Mouse (Mus musculus): Measurements from ENCODE around the gene Fry. TPM values are rescaled to one million over a fixed set of nuclear protein-coding genes. Genes with fewer than 3 reads are reported as not detected.

Gene Fry
- polyA plus RNA-seq, 1 experiment from 2014 or later, result 4.3 TPM

DNA sequence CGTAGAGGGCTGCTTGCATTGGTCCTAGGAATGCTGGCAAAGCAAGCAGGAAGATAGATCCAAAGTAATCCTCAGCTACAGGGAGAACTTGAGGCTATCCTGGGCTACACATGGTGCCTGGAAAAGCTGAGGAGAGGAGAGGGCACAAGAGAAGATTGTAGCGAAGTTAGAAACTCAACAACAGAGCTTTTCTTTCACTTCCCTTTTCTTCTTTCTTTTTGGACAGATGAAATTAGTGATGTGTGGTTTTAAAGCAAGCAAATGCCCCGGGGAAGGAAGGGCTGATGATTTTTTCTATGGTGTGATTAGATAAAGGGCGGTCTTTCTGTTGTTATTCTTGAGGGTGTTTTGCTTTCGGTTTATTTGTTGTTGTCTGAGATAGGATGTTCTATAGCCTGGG lies 188.1 kb downstream of the Fry start:
- Histone ChIP-seq H3K9me3 (no peaks in the 10 kb centered on the region), H3K4me3 (no peak overlapping the region), H3K4me1 (no peaks in the 10 kb centered on the region), H3K36me3 (replicated peaks) (no peaks in the 10 kb centered on the region), H3K27me3 (ENCODE audit: poor library complexity, severe bottlenecking) (no peaks in the 10 kb centered on the region), H3K27ac (no peak overlapping the region)
- WGBS, result 94% methylated on average over 5 of the region's 5 CpGs
- no peak for DNase-seq (ENCODE audit: extremely low spot score, low spot score)

DNA sequence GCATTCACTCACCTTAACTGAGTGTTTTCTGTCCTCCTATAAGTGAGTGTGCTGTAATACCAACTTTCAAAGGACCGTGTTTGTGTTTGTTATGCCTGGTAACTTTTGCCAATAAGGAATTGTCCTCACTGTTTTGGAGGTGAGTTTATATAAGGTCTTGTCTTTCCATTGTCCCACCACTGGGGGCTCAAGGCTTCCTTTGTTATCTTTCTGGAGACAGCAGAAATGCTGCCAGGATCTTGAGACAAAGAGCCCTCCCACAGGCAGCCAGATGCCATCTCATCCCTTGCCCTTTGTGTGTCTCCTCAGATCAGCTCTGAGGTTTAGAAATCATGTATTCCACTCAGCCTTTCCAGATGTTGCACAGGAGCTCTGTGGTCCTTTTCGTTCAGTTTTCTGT lies 194.8 kb downstream of the Fry start:
- no peak overlapping the region for H3K4me3 ChIP-seq
- no peaks in the 10 kb centered on the region for H3K36me3 ChIP-seq (replicated peaks)
- 81% methylated on average over 2 of the region's 2 CpGs for WGBS
- H3K4me1 ChIP-seq, result no peaks in the 10 kb centered on the region
- H3K9me3 ChIP-seq, result no peaks in the 10 kb centered on the region; the same call in 1 of the 2 replicates
- H3K27ac ChIP-seq, result no peak overlapping the region
- no peak for DNase-seq (ENCODE audit: extremely low spot score, low spot score)
- no peaks in the 10 kb centered on the region for H3K27me3 ChIP-seq (ENCODE audit: poor library complexity, severe bottlenecking)

DNA sequence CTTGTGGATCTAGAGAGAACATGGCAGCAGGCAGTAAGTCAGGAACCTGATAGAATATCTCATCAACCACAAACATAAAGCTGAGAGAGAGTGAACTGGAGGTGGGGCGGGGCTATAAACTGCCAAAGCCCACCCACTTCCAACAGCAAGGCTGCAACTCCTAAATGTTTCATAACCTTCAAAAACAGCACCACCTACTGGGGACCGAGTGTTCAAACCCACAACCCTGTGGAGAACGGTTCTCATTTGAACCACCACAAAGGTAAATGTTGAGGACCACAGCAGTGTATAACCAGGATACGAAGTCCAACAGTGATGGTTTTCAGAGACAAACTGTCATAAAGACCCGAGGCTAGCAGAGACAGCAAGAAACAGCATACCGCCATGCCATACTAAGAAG lies 196.1 kb downstream of the Fry start:
- H3K9me3 ChIP-seq, result no peaks in the 10 kb centered on the region; the same call in 1 of the 2 replicates
- H3K27ac ChIP-seq, result no peak overlapping the region
- WGBS, result 91% methylated on average over 6 of the region's 6 CpGs
- no peaks in the 10 kb centered on the region for H3K4me1 ChIP-seq
- H3K4me3 ChIP-seq, result no peak overlapping the region
- no peaks in the 10 kb centered on the region for H3K27me3 ChIP-seq (ENCODE audit: poor library complexity, severe bottlenecking)
- no peak for DNase-seq (ENCODE audit: extremely low spot score, low spot score)
- H3K36me3 ChIP-seq (replicated peaks), result no peaks in the 10 kb centered on the region

DNA sequence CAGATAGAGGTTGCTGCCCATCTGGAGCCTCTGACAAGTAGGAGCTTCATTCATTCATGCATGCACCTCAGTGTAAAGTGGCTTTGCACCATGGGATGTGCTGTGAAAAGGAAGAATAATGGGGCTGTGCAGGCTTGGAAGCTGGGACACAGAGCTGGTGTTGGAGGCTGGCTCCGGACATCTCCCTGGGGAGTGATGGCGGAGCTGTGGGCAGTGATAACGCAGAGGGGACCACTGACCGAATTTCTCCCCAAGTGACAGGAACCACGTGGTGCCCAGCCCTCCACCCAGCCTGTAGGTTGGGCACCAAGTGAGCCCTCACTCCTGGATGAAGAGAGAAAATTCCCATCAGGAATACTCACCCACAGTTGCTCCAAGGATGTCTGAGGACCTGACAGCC lies 207.0 kb downstream of the Fry start:
- no peak for DNase-seq (ENCODE audit: extremely low spot score, low spot score)
- Histone ChIP-seq H3K27ac (no peak overlapping the region), H3K27me3 (ENCODE audit: poor library complexity, severe bottlenecking) (no peaks in the 10 kb centered on the region)

DNA sequence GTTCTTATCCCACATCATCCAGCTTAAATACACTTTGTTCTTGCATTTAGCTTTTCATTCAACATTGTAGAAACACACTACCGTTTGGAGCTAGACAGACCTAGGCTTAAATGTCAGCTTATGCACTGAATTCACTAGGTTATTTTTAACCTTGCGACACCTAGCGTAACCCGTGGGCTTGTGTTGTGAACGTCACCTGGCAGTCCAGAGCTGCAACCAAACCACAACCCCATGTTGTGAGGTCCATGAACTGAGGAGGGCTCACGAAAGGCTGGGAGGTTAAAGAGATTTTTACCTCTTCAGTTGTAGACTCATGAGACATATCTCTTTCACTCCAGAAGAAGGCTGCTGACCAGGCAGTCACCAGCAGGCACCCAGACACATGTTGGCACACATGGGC lies 210.2 kb downstream of the Fry start:
- Histone ChIP-seq H3K27me3 (ENCODE audit: poor library complexity, severe bottlenecking) (no peaks in the 10 kb centered on the region), H3K9me3 (no peaks in the 10 kb centered on the region), H3K36me3 (replicated peaks) (no peaks in the 10 kb centered on the region), H3K4me1 (no peaks in the 10 kb centered on the region), H3K27ac (no peak overlapping the region), H3K4me3 (no peak overlapping the region)
- 94% methylated on average over 6 of the region's 6 CpGs for WGBS
- DNase-seq (ENCODE audit: extremely low spot score, low spot score), result no peak

More for the DNA sequence above, 207.0 kb downstream of the Fry start:
- 81% methylated on average over 5 of the region's 5 CpGs for WGBS
- H3K4me3 ChIP-seq, result no peak overlapping the region
- H3K9me3 ChIP-seq, result no peaks in the 10 kb centered on the region
- H3K4me1 ChIP-seq, result no peaks in the 10 kb centered on the region
- no peaks in the 10 kb centered on the region for H3K36me3 ChIP-seq (replicated peaks)

DNA sequence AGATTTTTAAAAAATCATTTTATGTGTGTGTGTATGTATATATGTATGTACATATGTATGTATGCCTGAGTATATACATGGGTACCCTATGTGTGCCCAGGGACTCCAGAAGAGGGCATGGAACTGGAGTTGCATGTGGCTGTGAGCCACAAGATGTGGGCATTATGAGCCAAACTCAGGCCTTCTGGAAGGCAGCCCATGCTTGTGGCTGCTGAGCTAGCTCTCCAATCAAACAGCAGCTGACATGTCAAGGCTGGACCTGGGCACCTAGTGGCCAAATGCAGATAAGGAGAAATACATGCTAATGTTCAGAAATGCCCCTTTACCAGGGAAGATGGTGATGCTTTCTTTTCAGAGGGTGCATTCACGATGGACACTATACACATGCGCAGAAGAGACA lies 213.4 kb downstream of the Fry start:
- no peaks in the 10 kb centered on the region for H3K9me3 ChIP-seq
- no peak overlapping the region for H3K27ac ChIP-seq
- 92% methylated on average over 2 of the region's 2 CpGs for WGBS
- no peak for DNase-seq (ENCODE audit: extremely low spot score, low spot score)
- no peaks in the 10 kb centered on the region for H3K27me3 ChIP-seq (ENCODE audit: poor library complexity, severe bottlenecking)
- H3K36me3 ChIP-seq (replicated peaks), result no peaks in the 10 kb centered on the region
- no peaks in the 10 kb centered on the region for H3K4me1 ChIP-seq
- H3K4me3 ChIP-seq, result no peak overlapping the region

DNA sequence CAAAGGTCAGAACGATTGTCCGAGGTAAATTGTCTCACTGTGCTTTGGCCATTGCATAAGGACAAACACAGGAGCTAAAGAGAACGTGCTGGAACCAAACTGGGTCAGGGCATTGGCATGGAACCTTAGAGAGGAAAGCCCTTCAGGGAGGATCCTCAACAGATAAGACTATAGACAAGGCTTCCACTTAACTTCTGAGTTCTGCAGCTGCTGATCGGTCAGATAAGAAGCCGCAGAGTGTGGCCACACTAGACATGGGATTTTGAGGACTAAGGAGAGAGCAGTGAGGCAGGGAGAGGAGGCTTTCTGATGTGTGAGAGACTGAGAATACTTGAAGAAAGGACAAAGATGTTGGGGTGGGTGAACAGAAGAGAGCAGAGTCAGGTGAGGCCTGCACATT lies 214.4 kb downstream of the Fry start:
- 83% methylated on average over 5 of the region's 5 CpGs for WGBS
- H3K27me3 ChIP-seq (ENCODE audit: poor library complexity, severe bottlenecking), result no peaks in the 10 kb centered on the region

DNA sequence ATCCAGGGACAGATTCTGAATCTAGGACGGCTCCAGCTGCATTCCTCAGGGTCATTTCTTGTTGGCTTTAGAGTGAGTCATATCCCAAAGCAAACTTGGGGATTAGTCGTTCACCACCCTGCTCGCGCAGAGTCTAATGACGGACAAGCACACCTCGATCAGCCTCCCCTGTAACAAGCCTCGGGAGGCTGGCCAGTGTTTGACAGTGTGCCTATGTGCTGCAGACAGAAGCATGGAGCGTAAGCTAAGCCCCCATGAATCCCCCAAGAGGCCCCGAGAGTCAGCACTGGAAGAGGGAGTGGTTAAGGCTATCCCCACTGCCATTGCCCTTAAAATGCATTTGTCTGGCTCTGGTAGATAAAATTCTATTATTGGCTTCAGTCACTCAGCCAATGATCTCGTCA lies 214.9 kb downstream of the Fry start:
- Histone ChIP-seq H3K4me3 (no peak overlapping the region), H3K4me1 (no peaks in the 10 kb centered on the region), H3K27me3 (ENCODE audit: poor library complexity, severe bottlenecking) (no peaks in the 10 kb centered on the region), H3K9me3 (no peaks in the 10 kb centered on the region; the same call in 1 of the 2 replicates), H3K36me3 (replicated peaks) (no peaks in the 10 kb centered on the region), H3K27ac (no peak overlapping the region)
- 85% methylated on average over 10 of the region's 10 CpGs for WGBS
- no peak for DNase-seq (ENCODE audit: extremely low spot score, low spot score)

More for the DNA sequence above, 214.4 kb downstream of the Fry start:
- Histone ChIP-seq H3K27ac (no peak overlapping the region), H3K36me3 (replicated peaks) (no peaks in the 10 kb centered on the region), H3K9me3 (no peaks in the 10 kb centered on the region; the same call in 1 of the 2 replicates), H3K4me3 (no peak overlapping the region), H3K4me1 (no peaks in the 10 kb centered on the region)
- DNase-seq (ENCODE audit: extremely low spot score, low spot score), result no peak

DNA sequence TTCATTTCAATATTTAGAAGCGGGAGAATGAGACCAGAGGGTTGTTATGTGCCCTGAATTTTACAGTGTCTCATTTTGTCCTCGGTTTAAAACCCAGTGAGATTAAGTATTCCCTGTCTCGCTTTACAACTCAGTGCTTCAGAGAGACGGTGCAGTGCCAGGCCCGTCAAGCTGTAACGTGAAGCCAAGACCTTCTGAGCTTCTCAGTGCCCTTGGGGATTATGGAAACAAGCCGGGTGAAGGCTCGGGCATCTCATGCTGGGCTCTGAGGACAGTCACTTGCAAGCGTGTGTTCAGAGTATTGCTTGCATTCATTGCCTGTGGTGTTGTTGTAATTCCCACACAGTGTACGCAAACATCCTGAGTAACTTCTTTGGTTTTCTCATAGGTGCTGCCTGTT lies 218.0 kb downstream of the Fry start:
- DNase-seq (ENCODE audit: extremely low spot score, low spot score), result no peak
- 71% methylated on average over 10 of the region's 10 CpGs for WGBS

DNA sequence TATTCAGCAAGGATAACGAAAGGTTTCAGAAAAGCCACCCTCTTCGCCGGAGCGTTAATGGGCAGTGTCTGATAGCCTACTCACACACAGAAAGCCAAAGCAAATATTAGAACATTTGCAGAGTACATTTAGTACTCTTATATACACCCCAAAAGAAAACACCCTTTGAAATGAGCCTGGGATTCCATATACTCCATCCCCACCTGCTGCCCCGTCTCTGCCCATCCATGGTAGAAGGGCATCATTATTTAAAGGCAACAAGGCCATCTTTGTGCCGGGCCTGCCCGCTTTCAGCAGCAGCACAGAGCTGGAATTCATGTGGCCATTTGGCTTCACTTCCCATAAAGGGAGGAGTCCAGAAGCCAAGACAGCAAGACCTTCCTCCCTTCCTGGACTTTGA lies 219.3 kb downstream of the Fry start:
- 95% methylated on average over 7 of the region's 7 CpGs for WGBS
- no peaks in the 10 kb centered on the region for H3K36me3 ChIP-seq (replicated peaks)
- no peaks in the 10 kb centered on the region for H3K4me1 ChIP-seq

More for the DNA sequence above, 218.0 kb downstream of the Fry start:
- H3K36me3 ChIP-seq (replicated peaks), result no peaks in the 10 kb centered on the region
- H3K4me1 ChIP-seq, result no peaks in the 10 kb centered on the region
- H3K27me3 ChIP-seq (ENCODE audit: poor library complexity, severe bottlenecking), result no peaks in the 10 kb centered on the region
- no peak overlapping the region for H3K4me3 ChIP-seq
- no peak overlapping the region for H3K27ac ChIP-seq
- no peaks in the 10 kb centered on the region; the same call in 1 of the 2 replicates for H3K9me3 ChIP-seq

DNA sequence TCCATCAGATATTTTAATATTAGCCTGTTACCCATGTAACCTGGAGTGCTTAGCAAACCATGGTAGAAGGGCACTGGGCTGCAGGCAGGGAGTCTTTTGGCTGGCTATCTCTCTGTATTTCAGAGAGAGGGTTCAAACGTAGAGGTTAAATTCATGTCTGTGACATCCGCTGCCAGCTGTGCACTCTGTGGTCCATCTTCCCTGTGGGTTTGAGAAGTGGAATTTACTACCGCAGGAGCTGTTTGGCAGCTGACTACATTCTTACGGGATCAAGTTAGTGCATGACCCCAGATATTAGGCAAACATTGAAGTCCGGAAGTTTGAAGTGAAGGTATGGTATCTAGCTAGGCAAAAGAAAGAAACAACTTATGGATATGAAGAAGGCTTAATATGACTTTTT lies 222.5 kb downstream of the Fry start:
- no peaks in the 10 kb centered on the region for H3K27me3 ChIP-seq (ENCODE audit: poor library complexity, severe bottlenecking)
- no peak overlapping the region for H3K4me3 ChIP-seq
- H3K4me1 ChIP-seq, result no peaks in the 10 kb centered on the region
- no peak overlapping the region for H3K27ac ChIP-seq
- DNase-seq (ENCODE audit: extremely low spot score, low spot score), result no peak
- WGBS, result 87% methylated on average over 5 of the region's 5 CpGs
- no peaks in the 10 kb centered on the region; the same call in 1 of the 2 replicates for H3K9me3 ChIP-seq
- H3K36me3 ChIP-seq (replicated peaks), result no peaks in the 10 kb centered on the region

More for the DNA sequence above, 219.3 kb downstream of the Fry start:
- DNase-seq (ENCODE audit: extremely low spot score, low spot score), result no peak
- H3K27ac ChIP-seq, result no peak overlapping the region
- no peaks in the 10 kb centered on the region; the same call in 1 of the 2 replicates for H3K9me3 ChIP-seq
- H3K27me3 ChIP-seq (ENCODE audit: poor library complexity, severe bottlenecking), result no peaks in the 10 kb centered on the region
- H3K4me3 ChIP-seq, result no peak overlapping the region

DNA sequence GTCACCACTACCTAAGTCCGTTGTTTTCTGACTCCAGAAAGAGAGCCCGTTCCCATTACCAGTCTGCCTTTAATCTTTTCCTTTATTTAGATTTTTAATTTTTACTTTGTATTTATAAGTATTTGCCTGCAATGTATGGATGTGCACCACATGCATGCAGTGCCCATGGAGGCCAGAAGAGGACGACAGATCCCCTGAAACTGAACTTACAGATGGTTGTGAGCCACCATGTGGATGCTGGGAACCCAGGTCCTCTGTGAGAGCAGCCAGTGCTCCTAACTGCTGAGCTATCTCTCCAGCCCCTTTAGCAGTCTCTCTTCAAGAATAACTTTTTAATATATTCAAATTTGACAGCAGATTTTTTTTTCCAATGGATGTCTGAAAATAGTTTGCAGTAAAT lies 223.7 kb downstream of the Fry start:
- DNase-seq (ENCODE audit: extremely low spot score, low spot score), result no peak
- no peak overlapping the region for H3K4me3 ChIP-seq
- no peaks in the 10 kb centered on the region; the same call in 1 of the 2 replicates for H3K9me3 ChIP-seq
- WGBS, result 91% methylated on average over 3 of the region's 3 CpGs
- H3K4me1 ChIP-seq, result no peaks in the 10 kb centered on the region
- H3K36me3 ChIP-seq (replicated peaks), result no peaks in the 10 kb centered on the region
- no peaks in the 10 kb centered on the region for H3K27me3 ChIP-seq (ENCODE audit: poor library complexity, severe bottlenecking)
- H3K27ac ChIP-seq, result no peak overlapping the region

DNA sequence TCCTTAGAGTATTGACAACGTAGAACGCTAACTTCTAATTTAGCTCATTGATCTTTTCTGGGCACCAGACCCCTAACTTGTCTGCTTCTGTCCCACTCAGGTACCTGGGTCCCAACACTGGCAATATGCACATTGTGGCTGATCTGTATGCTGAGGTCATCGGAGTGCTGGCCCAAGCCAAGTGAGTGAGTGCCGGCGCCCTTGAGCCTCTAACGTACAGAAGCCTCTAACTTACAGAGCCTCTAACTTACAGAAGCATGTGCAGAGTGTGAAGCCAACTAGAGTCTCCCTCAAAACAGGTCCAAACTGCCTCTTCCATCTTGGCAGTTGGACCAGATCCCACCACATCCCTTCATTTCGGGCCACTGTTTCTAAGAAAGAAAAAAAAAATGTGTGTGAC lies 227.5 kb downstream of the Fry start:
- Histone ChIP-seq H3K4me3 (no peak overlapping the region), H3K9me3 (no peaks in the 10 kb centered on the region; the same call in 1 of the 2 replicates), H3K4me1 (no peaks in the 10 kb centered on the region), H3K36me3 (replicated peaks) (no peaks in the 10 kb centered on the region), H3K27me3 (ENCODE audit: poor library complexity, severe bottlenecking) (no peaks in the 10 kb centered on the region), H3K27ac (no peak overlapping the region)
- WGBS, result 95% methylated on average over 7 of the region's 7 CpGs
- DNase-seq (ENCODE audit: extremely low spot score, low spot score), result no peak

DNA sequence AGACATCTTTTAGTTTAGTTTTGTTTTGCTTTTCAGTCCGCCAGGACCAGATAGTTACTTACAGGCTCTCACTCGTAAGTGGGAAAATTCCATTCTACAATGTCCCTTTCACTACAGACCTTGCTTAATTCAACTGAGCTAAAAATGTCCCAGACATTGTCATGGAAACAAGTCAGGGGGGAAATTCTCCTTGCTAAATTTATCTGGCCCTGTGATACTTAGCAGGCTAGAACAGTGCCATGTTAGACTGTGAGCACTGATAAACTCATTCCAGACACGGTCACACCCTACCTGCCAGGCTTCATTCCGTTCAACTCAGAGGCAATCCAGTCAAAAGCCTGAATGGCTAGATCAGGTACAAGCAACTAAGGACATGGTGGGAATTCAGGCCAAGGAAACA lies 227.9 kb downstream of the Fry start:
- 90% methylated on average over 4 of the region's 4 CpGs for WGBS
- Histone ChIP-seq H3K4me1 (no peaks in the 10 kb centered on the region), H3K4me3 (no peak overlapping the region), H3K9me3 (no peaks in the 10 kb centered on the region; the same call in 1 of the 2 replicates), H3K27me3 (ENCODE audit: poor library complexity, severe bottlenecking) (no peaks in the 10 kb centered on the region), H3K27ac (no peak overlapping the region), H3K36me3 (replicated peaks) (no peaks in the 10 kb centered on the region)
- DNase-seq (ENCODE audit: extremely low spot score, low spot score), result no peak
